8 mouse cellular contexts compared by ENCODE assay signal in the genomic region with DNA sequence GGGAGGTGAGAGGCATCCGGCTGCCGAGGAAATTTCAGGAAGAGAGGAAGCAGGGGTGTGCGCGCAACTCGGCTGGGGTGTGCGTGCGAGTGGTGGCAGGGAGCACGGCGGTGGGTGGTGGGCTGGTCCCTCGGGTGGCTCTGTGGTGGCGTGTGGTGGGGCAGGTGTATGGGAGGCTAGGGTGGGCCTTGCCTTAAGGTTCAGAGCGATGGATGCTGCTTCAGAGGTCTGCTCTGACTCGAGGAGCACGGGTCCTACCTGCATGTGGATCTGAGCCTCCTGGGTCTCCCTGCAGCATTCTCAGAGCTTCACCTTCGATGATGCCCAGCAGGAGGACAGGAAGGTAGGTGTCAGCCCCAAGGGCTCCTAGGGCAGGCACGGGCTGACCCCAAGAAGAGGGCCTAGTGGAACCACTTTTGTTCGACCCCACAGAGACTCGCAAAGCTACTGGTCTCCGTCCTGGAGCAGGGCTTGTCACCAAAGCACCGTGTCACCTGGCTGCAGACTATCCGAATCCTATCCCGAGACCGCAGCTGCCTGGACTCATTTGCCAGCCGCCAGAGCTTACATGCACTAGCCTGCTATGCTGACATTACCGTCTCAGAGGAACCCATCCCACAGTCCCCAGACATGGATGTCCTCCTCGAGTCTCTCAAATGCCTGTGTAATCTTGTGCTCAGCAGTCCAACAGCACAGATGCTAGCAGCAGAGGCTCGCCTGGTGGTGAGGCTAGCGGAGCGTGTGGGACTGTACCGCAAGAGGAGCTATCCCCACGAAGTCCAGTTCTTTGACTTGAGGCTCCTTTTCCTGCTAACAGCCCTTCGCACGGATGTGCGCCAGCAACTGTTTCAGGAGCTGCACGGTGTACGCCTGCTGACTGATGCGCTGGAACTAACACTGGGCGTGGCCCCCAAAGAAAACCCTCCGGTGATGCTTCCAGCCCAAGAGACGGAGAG. TPM values are rescaled to one million over a fixed set of nuclear protein-coding genes. Genes with fewer than 3 reads are reported as not detected.
DNase-seq lines count a peak whose midpoint lies in the region; ATAC-seq and TF ChIP-seq lines count a peak whose summit lies in the region.

A gene (minus strand): TSS at position 28 of the 956 bp plus-strand sequence.

- H3K4me1 ChIP-seq in lung, embryonic 14.5 days (ENCODE audit: insufficient read depth) = peaks cover 5% of the 10 kb centered on the region; the same call in 1 of the 2 replicates
- H3K4me1 ChIP-seq in embryonic facial prominence, embryonic 15.5 days = peaks cover 34% of the 10 kb centered on the region
- H3K4me1 ChIP-seq in hindbrain, embryonic 11.5 days (replicated peaks; ENCODE audit: control insufficient read depth, insufficient read depth, low read length) = peaks cover 8% of the 10 kb centered on the region
- peaks cover 22% of the 10 kb centered on the region for H3K4me1 ChIP-seq in liver, embryonic 11.5 days (replicated peaks; ENCODE audit: control insufficient read depth, insufficient read depth, low read length)

- TF ChIP-seq CTCF in lung, embryonic 14.5 days (IDR thresholded peaks at IDR 0.05; ENCODE audit: low read depth) = no peak

- peak within 1 kb of the TSS; percentile 93 for H3K27ac ChIP-seq in lung, embryonic 14.5 days (ENCODE audit: low read depth)
- peak within 1 kb of the TSS; percentile 92 for H3K27ac ChIP-seq in embryonic facial prominence, embryonic 15.5 days (replicated peaks)
- peak within 1 kb of the TSS; percentile 73 for H3K27ac ChIP-seq in hindbrain, embryonic 11.5 days (ENCODE audit: low read depth, low read length)
- peak within 1 kb of the TSS; percentile 95 for H3K27ac ChIP-seq in liver, embryonic 11.5 days (ENCODE audit: low read depth, low read length)

- H3K9ac ChIP-seq in lung, embryonic 14.5 days = peak within 1 kb of the TSS; percentile 85
- peak within 1 kb of the TSS; percentile 85 for H3K9ac ChIP-seq in embryonic facial prominence, embryonic 15.5 days
- H3K9ac ChIP-seq in hindbrain, embryonic 11.5 days (ENCODE audit: low read depth, low read length) = peak within 1 kb of the TSS; percentile 88
- peak within 1 kb of the TSS; percentile 91 for H3K9ac ChIP-seq in liver, embryonic 11.5 days (ENCODE audit: low read depth, low read length)

- H3K4me3 ChIP-seq in lung, embryonic 14.5 days (ENCODE audit: low read depth, low read length) = peak within 1 kb of the TSS; percentile 78
- peak within 1 kb of the TSS; percentile 90 for H3K4me3 ChIP-seq in embryonic facial prominence, embryonic 15.5 days (replicated peaks)
- peak within 1 kb of the TSS; percentile 80 for H3K4me3 ChIP-seq in hindbrain, embryonic 11.5 days (ENCODE audit: low read depth, low read length)
- peak within 1 kb of the TSS; percentile 67 for H3K4me3 ChIP-seq in liver, embryonic 11.5 days (ENCODE audit: low read depth, low read length)

- peaks cover 64% of the 10 kb centered on the region for H3K36me3 ChIP-seq in lung, embryonic 14.5 days (ENCODE audit: insufficient read depth)
- peaks cover 60% of the 10 kb centered on the region for H3K36me3 ChIP-seq in embryonic facial prominence, embryonic 15.5 days
- no peaks in the 10 kb centered on the region for H3K36me3 ChIP-seq in hindbrain, embryonic 11.5 days (ENCODE audit: control insufficient read depth, insufficient read depth, low read length)
- peaks cover 43% of the 10 kb centered on the region for H3K36me3 ChIP-seq in liver, embryonic 11.5 days (ENCODE audit: control insufficient read depth, insufficient read depth, low read length)

- peak; percentile 14 for DNase-seq in lung, embryonic 14.5 days
- DNase-seq in lung, postnatal 14 days = no peak
- DNase-seq in adrenal gland, postnatal 10 days = no peak
- DNase-seq in hindbrain, embryonic 11.5 days (ENCODE audit: low spot score) = no peak
- DNase-seq in liver, embryonic 11.5 days (ENCODE audit: low spot score) = peak; percentile 44
- DNase-seq in retina, embryonic 14.5 days (ENCODE audit: low spot score) = peak; percentile 17
- no peak for DNase-seq in right cerebral cortex, adult 18-20 months

- H3K4me2 ChIP-seq in lung, embryonic 14.5 days = peak within 1 kb of the TSS; percentile 100
- H3K4me2 ChIP-seq in embryonic facial prominence, embryonic 15.5 days (replicated peaks) = peak within 1 kb of the TSS; percentile 99
- peak within 1 kb of the TSS; percentile 92 for H3K4me2 ChIP-seq in hindbrain, embryonic 11.5 days (replicated peaks; ENCODE audit: low read depth, low read length)
- peak within 1 kb of the TSS; percentile 99 for H3K4me2 ChIP-seq in liver, embryonic 11.5 days

- no peaks in the 10 kb centered on the region for H3K9me3 ChIP-seq in lung, embryonic 14.5 days (ENCODE audit: low read depth, low read length)
- no peaks in the 10 kb centered on the region for H3K9me3 ChIP-seq in embryonic facial prominence, embryonic 15.5 days (replicated peaks)
- H3K9me3 ChIP-seq in hindbrain, embryonic 11.5 days (ENCODE audit: control insufficient read depth, low read length) = no peaks in the 10 kb centered on the region
- H3K9me3 ChIP-seq in liver, embryonic 11.5 days (ENCODE audit: control insufficient read depth, low read length) = no peaks in the 10 kb centered on the region

- ATAC-seq in lung, embryonic 14.5 days (ENCODE audit: insufficient read depth) = peak; percentile 32; the same call in 1 of the 2 replicates
- peak; percentile 8; the same call in 1 of the 2 replicates for ATAC-seq in embryonic facial prominence, embryonic 15.5 days (ENCODE audit: insufficient number of reproducible peaks, low FRiP score, low TSS enrichment, low read depth)
- ATAC-seq in hindbrain, embryonic 11.5 days (ENCODE audit: low FRiP score) = peak; percentile 44
- ATAC-seq in liver, embryonic 11.5 days (replicated peaks; ENCODE audit: low FRiP score) = peak; percentile 32

- 31% methylated on average over 40 of the region's 40 CpGs for WGBS in lung, embryonic 14.5 days
- 33% methylated on average over 40 of the region's 40 CpGs for WGBS in embryonic facial prominence, embryonic 15.5 days
- 39% methylated on average over 40 of the region's 40 CpGs for WGBS in hindbrain, embryonic 11.5 days
- WGBS in liver, embryonic 11.5 days = 30% methylated on average over 40 of the region's 40 CpGs

- H3K27me3 ChIP-seq in lung, embryonic 14.5 days (ENCODE audit: insufficient read depth, low read length) = no peaks in the 10 kb centered on the region
- no peaks in the 10 kb centered on the region for H3K27me3 ChIP-seq in embryonic facial prominence, embryonic 15.5 days
- H3K27me3 ChIP-seq in hindbrain, embryonic 11.5 days (ENCODE audit: control insufficient read depth, insufficient read depth, low read length) = no peaks in the 10 kb centered on the region
- no peaks in the 10 kb centered on the region for H3K27me3 ChIP-seq in liver, embryonic 11.5 days (replicated peaks; ENCODE audit: control insufficient read depth, insufficient read depth, low read length)

RNA-seq across cellular contexts. Expression of the gene that starts here (rescaled TPM):
- polyA plus RNA-seq in lung, embryonic 14.5 days (2014; fragmentation: Nextera tagmentation; extraction: Ambion mirVana) = 40.9 and 47.0 TPM in 2 replicates
- total RNA-seq in adrenal gland, postnatal 10 days (2021) = 10 to 100 TPM; 29.1 to 33.5 TPM
- 64.2 and 67.5 TPM in 2 replicates for polyA plus RNA-seq in embryonic facial prominence, embryonic 15.5 days (2015; fragmentation: Nextera tagmentation; extraction: Ambion mirVana)
- 24.2 and 28.9 TPM in 2 replicates for polyA plus RNA-seq in hindbrain, embryonic 11.5 days (2014; fragmentation: Nextera tagmentation; extraction: Ambion mirVana)
- polyA plus RNA-seq in liver, embryonic 11.5 days (2014; fragmentation: Nextera tagmentation; extraction: Ambion mirVana) = 21.5 and 25.1 TPM in 2 replicates

Comparison
In these comparisons a context has a peak if more than half of its experiments do, and no peak if none do; other contexts are left out.
1. DNase-seq: peak in lung, embryonic 14.5 days (single experiment), liver, embryonic 11.5 days (single experiment) and retina, embryonic 14.5 days (single experiment); none in lung, postnatal 14 days (single experiment), adrenal gland, postnatal 10 days (single experiment), hindbrain, embryonic 11.5 days (single experiment) and right cerebral cortex, adult 18-20 months (single experiment).
2. Peak in every context shown above with its lines, with median percentiles within 50 percentile points of each other: ATAC-seq, H3K27ac ChIP-seq, H3K4me2 ChIP-seq, H3K4me3 ChIP-seq and H3K9ac ChIP-seq.